ENCODE assay signal across 8 mouse cellular contexts in the genomic region with DNA sequence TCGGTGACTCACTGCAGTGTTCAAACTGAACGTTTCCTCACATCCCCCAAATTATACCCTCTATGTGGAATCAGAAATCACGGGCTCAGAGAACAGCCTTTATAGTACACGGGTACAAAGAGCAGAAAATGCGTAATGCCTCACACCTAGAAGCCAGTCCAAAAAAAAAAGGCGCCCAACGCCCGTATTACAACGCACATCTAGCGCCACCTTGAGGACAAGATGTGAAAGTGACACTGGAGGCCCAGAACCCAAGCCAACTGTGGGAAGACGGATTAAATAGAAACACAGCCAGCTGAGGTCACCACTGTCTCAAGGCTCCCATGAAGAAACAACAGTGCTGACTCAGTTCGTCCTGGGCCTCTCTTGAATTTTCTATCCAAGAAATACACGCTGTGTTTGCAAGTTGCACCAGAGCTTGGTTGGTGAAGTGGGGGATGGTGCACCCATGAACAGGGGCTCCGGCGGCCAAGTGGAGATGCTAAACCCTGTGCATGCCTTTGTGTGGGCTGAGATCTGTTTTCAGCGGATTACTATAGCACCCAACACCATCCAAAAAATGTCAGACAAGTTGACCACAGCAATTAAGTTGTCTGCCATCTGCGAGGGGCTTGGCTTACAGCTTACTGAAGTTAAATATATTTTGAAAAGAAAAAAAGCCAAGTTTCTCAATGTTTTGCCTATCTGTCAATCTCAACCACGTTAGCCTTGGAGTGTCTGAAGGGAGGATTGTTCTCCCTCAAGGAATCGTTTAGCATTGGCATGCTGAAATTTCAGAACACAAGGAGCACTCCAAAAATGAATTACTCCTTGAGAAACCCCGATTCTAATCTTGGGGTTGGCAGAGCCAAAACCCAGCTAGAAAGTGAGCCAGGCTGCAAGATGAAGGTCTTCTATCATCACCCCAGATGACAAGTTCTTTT. TPM values are rescaled to one million over a fixed set of nuclear protein-coding genes. Genes with fewer than 3 reads are reported as not detected.
DNase-seq lines count a peak whose midpoint lies in the region; ATAC-seq and TF ChIP-seq lines count a peak whose summit lies in the region.

No protein-coding gene starts in this region.

- H3K4me3 ChIP-seq in hindbrain, postnatal 0 days (ENCODE audit: low read length): no peak overlapping the region
- H3K4me3 ChIP-seq in left cerebral cortex, adult 2 months: no peak overlapping the region
- no peak overlapping the region for H3K4me3 ChIP-seq in small intestine, adult 2 months (ENCODE audit: low read depth, low read length)

- ATAC-seq in hindbrain, postnatal 0 days: peak; percentile 75

- H3K36me3 ChIP-seq in hindbrain, postnatal 0 days (ENCODE audit: insufficient read depth, low read length): no peaks in the 10 kb centered on the region
- no peaks in the 10 kb centered on the region for H3K36me3 ChIP-seq in small intestine, adult 2 months (ENCODE audit: control insufficient read depth, insufficient read depth, low read length)

- no peaks in the 10 kb centered on the region for H3K27me3 ChIP-seq in hindbrain, postnatal 0 days (ENCODE audit: insufficient read depth, low read length)
- no peaks in the 10 kb centered on the region for H3K27me3 ChIP-seq in small intestine, adult 2 months (ENCODE audit: control insufficient read depth, insufficient read depth, low read length)

- intact Hi-C loops in left cerebral cortex, adult 2 months (cut with DNase I): loop anchor here (1.0 to 10.0 kb wide), 7 partner anchors 113 to 595 kb away; a partner anchor contains a TSS

- H3K27ac ChIP-seq in hindbrain, postnatal 0 days: no peak overlapping the region
- no peak overlapping the region for H3K27ac ChIP-seq in left cerebral cortex, adult 2 months
- H3K27ac ChIP-seq in small intestine, adult 2 months (ENCODE audit: insufficient read depth, low read depth, low read length): no peak overlapping the region

- TF ChIP-seq CTCF in hindbrain, postnatal 0 days (IDR thresholded peaks at IDR 0.05; ENCODE audit: low read depth): peak; percentile 96
- peak; percentile 94 for TF ChIP-seq CTCF in left cerebral cortex, adult 2 months (IDR thresholded peaks at IDR 0.05)
- peak; percentile 89; the same call in 1 of the 2 replicates for TF ChIP-seq CTCF in small intestine, adult 2 months (IDR thresholded peaks at IDR 0.05; ENCODE audit: extremely low read depth, insufficient read length, insufficient replicate concordance, low read depth, low read length)

- H3K4me2 ChIP-seq in hindbrain, postnatal 0 days (ENCODE audit: low read depth, low read length): no peak overlapping the region

- peak; percentile 40 to 77 for DNase-seq in urinary bladder, adult 18-20 months (ENCODE audit: low spot score in 2 of 2)
- no peak for DNase-seq in urinary bladder, adult 2 months (ENCODE audit: low spot score)
- DNase-seq in cerebellum, postnatal 36 days: peak; percentile 68 to 82
- peak; percentile 67 to 82 for DNase-seq in frontal cortex, postnatal 36 days (ENCODE audit: low spot score in 2 of 2)
- DNase-seq in hindbrain, postnatal 0 days (ENCODE audit: low spot score): peak; percentile 94
- peak; percentile 70 to 74 for DNase-seq in left cerebral cortex, adult 2 months (ENCODE audit: extremely low spot score in 1 of 2, low spot score in 2 of 2)
- peak; percentile 84 for DNase-seq in mesoderm, embryonic 11.5 days (ENCODE audit: low read depth, low spot score)

- no peak for TF ChIP-seq POLR2A in small intestine, adult 2 months (IDR thresholded peaks at IDR 0.05; ENCODE audit: low read depth, low read length)

- H3K9me3 ChIP-seq in hindbrain, postnatal 0 days (ENCODE audit: low read length): no peaks in the 10 kb centered on the region

- no peak overlapping the region for H3K9ac ChIP-seq in hindbrain, postnatal 0 days (replicated peaks; ENCODE audit: low read length)

- WGBS in hindbrain, postnatal 0 days: 23% methylated on average over 20 of the region's 20 CpGs
- 27% methylated on average over 20 of the region's 20 CpGs for WGBS in small intestine, adult 2 months

- H3K4me1 ChIP-seq in hindbrain, postnatal 0 days (ENCODE audit: insufficient read depth, low read length): no peaks in the 10 kb centered on the region
- peaks cover 6% of the 10 kb centered on the region; the same call in 1 of the 2 replicates for H3K4me1 ChIP-seq in small intestine, adult 2 months (ENCODE audit: control insufficient read depth, insufficient read depth, insufficient read length, low read length)

RNA-seq across cellular contexts. Expression of a gene that starts 45.1 kb away (rescaled TPM):
- polyA plus RNA-seq in urinary bladder, adult 2 months (2012; rRNA removed): 33.6 and 33.8 TPM in 2 replicates
- 25.7 and 28.6 TPM in 2 replicates for total RNA-seq in hindbrain, postnatal 0 days (2014; rRNA removed)
- 52.9 and 55.4 TPM in 2 replicates for polyA plus RNA-seq in hindbrain, postnatal 0 days (2015; fragmentation: Nextera tagmentation; extraction: Ambion mirVana)
- 10 to 100 TPM; 15.9 to 16.0 TPM for total RNA-seq in left cerebral cortex, adult 2 months (2021)
- 3.8 and 4.4 TPM in 2 replicates for polyA plus RNA-seq in small intestine, adult 2 months (2012; rRNA removed)
